Mouse (Mus musculus) thymus, postnatal 4 days (tissue): ENCODE measurements at regions not wholly inside any gene's neighbourhood (a gene's known extent, or its start where the extent isn't known, plus 50 kb on each side); places are given as distances from the start of the nearest gene placed in this dataset.
"Not testable (repeated sequence)": the region's sequence is repeated elsewhere in the genome, so short reads cannot be mapped to it uniquely, and the experiment has no call there.

Source experiments
- DNase-seq: peaks from one replicate; pipeline ENCODE4 v3.0.0; 2021

DNA sequence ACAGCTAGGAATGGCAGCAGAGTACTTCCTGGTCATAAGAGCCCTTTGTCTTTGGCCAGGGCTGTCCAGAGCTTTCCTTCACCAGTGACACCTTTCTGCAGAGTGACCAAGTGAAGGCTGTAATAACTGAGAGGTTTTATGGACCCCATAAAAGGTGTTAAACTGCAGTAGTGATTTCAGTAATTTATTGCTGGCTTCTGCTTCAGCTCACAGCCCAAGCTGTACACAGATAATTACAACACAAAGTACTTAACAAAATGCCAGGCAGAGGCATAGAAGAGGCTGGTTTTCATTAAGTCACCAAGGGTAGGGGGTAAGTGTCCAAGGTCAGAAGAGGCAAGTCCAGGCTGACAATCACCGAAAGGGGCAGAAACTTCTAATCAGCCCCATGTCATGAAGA is 83.8 kb downstream of the Eif4e start:
- DNase-seq: no peak

DNA sequence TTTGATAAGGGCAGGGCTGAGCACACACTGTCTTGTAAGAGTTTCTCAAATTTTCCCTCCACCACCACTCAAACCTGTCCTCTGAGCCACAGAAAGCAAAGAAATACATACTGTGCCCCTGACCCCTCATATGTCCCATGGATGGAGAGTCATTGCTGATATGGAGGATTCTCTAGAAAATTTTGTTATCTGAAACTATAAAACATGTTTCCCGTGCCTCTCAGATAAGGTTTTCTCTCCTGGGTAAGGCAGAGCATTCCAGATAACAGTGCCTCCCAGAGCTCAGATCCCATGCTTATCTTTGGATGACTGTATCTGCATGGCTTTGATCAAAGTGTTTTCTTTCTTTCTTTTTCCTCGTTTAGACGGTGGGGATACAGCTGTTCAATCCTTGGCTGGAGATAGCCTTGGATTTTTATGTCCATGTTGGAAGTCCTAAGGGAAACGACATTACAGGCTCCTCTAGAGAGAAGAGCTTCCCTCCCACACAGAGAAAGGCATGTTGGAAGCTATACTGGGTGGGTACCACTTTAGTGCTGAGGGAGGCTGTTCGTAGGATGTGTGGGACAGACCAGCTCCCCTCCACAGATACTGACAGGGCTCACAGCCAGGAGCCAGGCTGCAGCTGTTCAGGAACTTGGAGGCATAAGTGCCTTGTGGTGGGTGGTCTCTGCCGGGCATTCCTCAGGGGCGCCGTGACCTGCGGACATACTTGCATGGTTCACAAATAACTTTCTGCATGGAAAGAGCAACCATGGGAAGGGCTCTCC is 87.1 kb downstream of the Eif4e start:
- no peak for DNase-seq

DNA sequence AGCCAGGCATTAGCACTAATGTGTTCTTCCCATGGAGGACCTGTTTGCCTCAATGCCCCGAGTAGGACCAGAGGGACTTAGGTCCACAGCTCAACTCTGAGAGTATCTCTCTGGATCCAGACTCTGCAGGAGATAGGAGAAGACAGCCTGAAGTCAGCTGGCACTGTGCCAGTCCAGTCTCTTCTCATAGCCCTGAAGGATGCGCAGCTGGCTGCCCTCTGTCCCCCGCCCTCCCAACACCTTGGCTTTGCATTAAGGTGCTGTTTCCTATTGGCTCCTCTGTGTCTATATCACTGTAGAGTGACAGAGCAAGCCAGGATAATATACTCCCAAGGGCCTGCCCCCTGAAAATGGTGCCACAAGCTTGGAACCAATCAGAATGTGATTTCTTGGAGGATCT is 87.7 kb downstream of the Eif4e start:
- DNase-seq: no peak

DNA sequence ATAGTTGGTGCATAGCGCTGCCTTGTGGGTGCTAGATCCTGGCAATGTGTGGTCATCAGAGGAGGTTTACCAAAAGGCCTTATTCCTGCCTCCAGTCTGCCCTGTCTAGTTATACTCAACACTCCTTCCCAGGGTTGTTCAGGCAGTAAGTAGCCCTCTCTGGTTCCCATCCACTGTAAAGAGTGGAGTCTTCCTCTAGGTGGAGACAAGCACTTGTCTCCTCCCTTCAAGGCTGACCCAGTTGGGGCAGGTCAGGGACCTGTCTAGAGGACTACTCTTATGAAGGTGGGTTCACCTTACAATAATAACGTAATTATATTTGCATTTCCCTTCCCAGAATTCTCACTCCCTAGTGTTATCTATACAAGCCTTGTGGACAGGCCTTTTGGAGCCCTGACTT is 88.9 kb downstream of the Eif4e start:
- no peak for DNase-seq

DNA sequence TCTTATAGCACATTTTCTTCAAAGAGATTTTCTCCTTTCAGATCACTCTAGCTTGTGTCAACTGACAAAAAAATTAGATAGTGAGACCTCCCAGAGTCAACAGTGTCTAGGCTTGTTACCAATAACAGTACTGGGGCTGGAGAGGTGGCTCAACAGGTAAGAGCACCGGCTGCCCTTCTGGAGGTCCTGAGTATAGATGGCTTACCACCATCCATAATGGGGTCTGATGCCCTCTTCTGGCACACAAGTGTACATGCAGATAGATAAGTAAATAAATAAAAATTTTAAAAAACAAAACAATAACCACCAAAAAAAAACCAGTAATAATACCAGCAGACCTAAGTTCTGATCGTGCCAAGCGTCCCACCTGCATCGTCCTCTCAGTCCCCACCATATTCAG is 94.3 kb downstream of the Eif4e start:
- no peak for DNase-seq

DNA sequence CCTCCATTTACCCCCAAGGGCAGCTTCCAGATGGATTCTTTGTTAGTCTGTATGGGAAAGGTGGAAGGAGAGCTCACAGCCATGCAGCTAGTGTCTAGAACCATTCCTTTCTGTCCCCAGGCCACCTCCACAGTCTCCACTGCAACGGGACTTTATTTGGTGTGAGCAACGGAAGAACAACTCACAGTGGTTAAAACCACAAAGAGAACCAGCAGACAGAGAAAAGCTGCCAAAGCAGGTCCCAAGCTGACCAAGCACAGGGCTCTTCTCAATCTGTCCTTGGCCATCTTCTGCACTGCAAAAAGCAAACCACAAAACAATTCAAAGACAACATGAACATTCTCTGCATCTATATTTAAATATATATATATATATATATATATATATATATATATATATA is 98.1 kb downstream of the Eif4e start:
- no peak for DNase-seq

DNA sequence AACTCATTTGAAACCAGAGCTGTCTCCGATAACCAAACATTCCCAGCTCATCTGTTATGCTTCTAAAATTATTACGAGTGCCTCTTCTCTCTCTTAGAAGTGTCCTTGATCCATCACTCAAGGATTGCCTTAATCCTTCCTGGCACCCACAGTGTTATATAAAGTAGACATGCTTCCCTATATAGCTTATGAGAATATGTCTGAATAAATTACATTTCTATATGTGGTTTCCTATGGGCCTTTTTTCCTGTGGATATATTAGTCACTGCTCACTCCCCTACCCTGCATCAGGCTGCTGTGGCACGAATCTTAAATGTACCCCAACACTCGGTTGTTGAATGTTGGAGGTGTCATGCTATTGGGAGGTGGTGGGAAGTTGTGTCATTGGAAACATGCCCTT is 100.3 kb downstream of the Eif4e start:
- no peak for DNase-seq

DNA sequence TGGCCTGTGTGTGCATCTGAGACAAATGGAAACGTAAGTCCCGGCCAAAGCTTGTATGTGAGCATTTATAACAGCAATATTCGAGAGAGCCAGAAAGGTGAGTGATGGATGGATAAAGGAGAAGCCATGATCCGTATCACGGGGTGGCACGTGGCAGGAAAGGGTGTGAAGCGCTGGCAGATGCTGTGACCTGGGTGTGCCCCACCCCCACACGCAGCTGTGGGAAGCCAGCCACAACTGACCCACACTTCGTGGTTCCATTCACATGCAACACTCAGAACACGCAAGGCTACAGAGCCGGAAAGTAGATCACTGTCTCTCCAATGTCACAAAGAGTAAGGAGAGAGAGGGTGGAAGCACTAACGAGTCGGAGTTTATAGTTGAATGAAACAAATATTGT is 104.3 kb downstream of the Eif4e start:
- peak; percentile 65 for DNase-seq

DNA sequence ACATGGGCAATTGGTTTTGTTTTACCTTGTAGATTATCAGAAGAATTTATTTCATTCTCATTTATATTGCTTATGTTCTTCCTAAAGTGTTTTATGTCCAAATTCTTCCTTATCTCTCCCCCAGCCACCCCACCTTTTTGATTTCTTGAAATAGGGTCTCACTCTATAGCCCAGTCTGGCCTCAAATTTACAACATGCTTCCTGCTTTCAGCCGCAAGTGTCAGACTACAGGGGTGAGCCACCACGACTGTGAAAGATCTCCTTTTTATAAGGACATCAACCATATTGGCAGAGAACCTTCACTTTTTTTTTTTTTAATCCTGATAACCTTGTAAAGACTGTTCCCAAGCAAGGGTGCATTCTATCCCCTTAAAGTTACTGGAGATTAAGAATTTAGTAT is 106.1 kb downstream of the Eif4e start:
- DNase-seq: no peak

DNA sequence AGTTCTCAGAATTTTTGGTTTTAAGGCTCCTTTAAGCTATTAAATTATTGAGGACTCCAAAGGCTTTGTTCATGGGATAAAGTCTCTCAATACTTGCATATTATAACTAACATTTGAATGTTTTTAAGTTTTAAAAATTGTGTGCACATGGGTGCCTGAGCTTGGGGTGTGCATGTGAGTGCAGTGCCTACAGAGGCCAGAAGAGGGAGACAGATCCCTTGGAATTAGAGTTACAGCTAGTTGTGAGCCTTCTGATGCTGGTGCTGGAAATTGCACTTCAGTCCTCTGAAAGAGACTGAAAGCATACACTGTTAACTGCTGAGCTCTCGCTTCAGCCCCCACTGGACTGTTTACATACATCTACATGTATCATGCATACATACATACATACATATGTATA is 100.0 kb upstream of the Tspan5 start:
- DNase-seq: peak; percentile 78

DNA sequence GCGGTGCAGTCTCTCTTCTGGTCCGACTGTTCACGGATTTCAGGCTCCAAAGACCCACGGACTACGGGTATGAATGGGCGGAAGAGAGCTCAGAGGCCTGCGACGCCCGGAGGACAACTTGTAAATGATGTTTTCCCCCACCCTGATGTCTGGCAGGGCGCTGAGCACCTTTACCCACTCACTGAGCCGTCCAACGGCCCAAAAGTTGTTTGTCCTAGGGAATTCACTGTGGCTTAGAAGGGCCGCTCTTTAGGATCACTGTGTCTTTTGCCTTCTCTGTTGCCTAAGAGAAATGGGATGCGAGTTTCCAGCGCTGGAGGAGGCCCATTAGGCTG is 98.1 kb upstream of the Tspan5 start:
- DNase-seq: no peak

DNA sequence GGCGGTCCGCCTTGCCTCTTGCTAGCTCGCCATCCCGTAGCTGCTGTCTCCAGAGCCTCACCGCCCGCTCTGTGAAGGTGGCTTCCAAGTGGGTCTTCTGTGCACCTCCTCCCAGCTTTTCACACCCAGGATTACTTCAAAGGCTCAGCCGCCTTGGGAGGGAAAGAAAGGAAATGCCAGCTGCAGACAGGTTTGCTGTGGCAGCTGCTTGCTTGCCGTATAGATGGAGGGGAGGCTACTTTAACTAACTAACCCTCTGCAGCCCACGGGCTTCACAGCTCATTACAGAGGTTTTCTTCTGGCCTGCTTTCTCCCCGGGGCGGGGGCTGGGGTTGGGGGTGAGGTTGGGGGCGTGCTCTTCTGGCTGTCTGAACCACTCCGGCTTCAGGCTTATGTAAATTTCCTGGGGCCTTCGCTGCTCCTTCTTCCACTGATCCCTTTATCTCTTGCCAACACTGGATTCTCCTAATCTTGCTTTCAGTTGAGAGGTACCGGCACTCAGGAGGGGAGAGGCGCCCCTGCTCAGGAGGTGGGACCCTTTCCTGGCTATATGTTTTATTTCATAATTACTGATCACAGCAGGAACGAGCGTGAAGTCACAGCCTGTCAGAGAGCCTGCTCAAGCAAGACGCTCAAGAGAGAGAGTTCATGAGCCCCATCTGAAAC is 97.6 kb upstream of the Tspan5 start:
- peak; percentile 64 for DNase-seq

DNA sequence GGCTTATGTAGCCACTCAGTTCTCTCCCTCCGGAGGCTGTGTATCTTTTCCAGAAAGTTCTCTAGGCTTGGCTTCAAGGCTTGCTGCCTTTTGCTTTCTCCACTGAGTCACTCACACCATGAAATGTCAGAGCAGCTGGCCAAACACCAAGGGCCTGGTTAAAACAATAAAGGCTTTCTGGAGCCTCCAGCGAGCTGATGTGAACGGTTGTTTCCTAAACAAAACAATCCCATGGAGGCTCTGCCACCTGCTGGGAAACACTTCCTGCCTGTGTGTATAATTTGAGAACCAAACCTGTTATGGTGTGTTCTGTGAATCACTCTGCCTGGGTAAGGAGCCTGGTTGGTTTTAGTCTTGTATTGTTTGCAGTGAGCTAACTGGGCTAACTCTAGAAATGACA is 96.7 kb upstream of the Tspan5 start:
- peak; percentile 31 for DNase-seq

DNA sequence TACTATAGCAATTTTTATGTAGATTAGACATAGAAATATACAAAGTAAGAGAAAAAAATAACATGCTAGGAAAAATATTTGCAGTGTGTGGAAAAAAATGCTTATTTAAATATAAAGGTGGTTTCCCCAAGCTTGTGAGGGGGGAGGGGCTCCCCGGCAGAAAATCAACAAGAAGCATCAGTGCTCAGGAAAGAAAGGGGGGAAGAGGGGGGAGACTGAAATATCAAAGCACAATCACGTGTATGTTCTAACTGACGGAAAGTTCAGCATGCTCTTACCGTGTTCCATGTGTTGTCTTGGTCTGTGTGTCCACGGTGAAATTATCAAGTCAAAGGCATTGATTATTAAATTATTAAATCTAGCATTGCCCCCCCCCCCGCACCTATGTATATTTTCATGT is 92.3 kb upstream of the Tspan5 start:
- DNase-seq: no peak

DNA sequence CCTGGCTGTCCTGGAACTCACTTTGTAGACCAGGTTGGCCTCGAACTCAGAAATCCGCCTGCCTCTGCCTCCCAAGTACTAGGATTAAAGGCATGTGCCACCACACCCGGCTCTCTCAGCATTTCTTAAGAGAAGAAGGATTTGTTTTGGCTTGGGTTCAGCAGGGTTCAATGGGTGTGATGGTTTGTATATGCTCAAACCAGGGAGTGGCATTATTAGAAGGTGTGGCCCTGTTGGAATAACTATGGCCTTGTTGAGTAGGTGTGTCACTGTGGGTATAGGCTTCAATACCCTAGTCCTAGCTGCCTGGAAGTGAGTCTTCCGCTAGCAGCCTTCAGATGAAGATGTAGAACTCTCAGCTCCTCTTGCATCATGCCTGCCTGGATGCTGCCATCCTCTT is 91.3 kb upstream of the Tspan5 start:
- DNase-seq: not testable (repeated sequence)

DNA sequence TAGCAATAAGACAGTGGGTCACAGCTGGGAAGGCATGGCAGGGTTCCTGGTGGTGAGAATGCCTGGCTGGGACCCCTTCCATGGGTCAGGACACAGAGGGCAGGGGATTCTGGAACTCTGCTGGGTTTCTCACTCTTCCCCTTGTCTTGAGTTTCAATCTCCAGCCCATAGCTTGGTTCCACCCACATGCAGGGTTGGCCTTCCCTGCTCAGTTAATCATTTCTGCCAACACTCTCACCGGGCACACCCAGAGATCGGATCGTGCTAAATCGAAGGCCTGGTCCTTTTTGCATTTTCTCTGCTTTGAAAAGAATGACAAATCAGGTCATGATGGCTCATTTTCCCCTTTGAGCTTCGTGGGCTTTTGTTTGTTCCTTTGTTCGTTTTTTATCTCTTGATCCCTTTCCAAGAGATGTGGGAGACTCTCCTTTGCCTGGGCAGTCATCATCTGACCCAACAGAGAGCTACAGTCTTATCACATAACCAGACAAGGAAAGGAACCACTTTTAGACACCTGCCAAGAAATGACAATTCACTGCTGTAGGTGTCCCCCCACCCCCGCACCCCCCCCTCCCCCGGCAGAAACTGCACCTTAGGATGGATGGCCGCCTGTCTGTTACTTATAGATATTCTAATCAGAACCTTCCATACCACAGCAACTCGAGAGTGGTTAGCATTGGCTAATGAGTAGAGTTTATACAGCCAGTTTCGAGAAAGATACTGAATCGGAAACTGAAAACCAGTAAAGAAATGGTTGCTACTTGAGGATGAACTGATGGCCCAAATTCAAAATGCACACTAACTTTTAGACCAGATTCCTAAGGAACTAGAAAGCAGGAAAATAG is 90.4 kb upstream of the Tspan5 start:
- DNase-seq: no peak

DNA sequence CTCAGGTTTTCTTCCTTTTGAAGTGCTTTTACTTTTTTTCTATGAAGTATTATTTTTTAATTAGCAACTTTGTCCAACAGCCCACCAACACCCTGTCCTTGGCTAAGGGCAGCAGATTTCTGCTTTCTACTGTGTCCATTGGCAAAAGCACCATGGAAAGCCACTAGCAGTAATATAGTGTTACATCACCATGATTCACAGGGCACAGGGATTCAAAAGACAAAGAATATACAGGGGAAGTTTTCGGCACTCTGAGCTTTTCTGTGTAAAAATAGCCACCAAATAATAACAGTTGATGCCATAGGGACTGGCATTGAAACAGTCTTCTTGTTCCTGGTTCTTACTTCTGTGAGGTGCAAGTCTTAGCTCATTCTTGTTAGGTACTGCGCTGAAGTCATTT is 89.8 kb upstream of the Tspan5 start:
- DNase-seq: no peak

DNA sequence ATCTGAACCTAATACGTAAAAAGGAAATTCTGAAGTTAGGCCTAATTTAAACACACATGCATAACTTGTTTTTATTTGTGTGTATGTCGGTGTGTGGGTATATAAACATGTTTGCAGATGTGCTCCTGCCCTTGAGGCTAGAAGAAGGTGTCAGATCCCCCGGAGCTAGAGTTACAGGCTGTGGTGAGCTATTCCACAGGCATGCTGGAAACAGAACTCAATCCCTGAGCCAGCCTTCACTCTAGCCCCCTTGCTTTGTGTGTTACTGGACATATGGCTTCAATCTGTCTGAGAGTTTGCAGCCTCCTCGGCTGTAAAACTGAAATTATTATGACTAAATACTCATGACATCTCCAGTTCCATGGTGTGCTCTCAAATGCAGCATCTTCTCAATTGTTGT is 89.3 kb upstream of the Tspan5 start:
- no peak for DNase-seq

DNA sequence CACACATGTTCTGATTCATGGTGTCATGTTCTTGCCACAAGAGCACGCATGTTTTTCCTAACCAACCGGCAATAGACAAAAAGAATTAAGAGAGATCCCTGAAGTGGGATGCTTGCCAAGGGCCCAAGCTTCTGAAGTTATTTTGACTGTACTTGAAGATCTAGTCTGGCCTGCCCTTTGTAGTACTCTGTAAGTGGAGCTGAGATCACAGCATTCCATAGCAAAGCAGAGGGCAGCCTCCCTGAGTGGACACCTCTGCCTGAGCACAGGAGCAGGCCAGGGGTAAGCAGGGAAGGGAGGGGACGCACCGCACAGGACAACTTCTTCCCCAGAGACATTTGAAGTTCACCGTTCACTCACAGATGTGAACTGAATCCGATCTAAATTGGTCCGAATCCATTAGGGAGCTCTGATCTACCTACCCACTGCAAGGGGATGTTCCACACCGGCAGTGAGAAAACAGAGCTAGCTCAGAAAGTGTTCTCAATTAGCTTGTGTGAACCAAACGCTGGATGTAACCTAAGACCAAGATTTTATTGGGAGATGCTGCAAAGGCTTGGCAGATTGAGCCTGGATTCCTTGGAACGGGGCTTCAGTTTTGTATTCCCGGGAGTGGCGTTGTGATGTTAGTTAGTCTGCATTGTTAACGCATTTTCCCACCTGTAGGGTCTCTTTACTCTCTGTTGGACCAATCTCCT is 88.3 kb upstream of the Tspan5 start:
- no peak for DNase-seq

DNA sequence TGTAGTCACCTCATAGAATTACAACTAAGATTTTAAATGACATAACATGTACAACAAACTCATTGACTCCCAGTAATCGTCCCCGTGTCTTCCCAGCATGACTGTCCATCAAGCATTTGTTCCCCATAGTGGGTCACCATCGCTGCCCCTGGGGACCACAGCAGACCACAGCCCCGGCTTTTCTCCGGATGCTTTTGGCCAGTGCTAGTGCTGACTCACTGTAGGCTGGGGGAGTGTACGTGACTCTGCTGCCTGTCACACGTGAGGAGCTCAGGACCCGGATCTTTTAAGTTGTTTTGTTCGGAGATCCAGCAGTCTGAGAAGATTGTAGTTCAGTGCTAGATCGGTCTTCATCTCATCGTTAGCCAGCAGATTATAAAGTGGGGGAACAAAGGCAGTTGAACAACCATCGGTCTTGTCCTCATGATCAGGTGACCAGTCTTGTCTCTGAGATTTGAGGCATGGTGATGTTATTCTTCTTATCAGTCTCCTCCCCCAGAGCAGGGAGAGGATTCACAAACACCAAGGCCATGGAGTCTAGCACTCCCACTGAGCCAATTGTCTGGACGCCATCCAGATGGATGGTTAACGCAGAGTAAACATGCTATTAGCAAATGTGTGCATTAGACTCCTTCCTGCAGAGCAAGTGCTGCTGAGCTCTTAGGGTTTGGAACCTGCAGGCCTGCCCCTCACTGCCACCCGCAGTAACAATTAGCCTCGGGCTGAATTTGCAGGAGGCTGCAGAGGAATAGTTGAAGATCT is 87.2 kb upstream of the Tspan5 start:
- DNase-seq: no peak

DNA sequence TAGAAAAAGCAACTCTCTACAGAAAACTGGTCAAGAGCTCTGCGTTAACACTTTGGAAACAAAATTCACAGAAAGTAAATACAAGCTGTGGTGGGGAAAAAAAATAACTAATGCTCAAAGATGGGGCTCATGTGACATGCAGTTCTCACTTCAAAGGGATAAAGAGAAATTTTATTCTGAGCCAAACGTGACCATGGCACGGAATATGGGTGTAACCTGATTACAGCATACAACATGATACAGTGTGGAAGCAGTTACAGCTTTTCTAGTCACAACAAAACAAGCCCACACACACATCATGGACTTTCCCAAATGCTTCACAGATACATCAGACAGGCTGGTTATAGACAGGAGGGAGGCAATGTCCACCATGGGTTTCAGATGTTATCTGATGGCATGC is 86.5 kb upstream of the Tspan5 start:
- no peak for DNase-seq

DNA sequence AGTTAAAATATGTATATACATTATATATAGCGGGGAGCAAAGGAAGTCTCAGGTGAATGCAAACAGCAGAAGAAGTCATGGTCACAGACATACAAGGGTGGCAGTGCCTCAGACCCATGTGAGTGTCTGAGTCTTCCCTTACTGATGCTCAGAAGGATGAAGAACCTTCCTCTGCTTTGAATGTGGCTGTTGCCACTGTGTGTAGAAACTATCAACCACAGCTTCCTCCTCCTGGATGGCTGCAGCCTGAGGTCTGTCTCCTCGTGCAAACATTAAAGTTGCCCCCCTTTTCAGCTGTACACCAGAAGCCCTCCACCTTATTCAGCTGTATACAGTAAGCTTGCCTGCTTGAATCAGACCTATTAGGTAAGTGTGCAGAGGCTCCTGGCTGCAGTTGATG is 79.4 kb upstream of the Tspan5 start:
- no peak for DNase-seq
